Mouse (Mus musculus): Measurements from ENCODE around the gene Repin1. TPM values are rescaled to one million over a fixed set of nuclear protein-coding genes. Genes with fewer than 3 reads are reported as not detected.

Repin1 gene
- total RNA-seq, 2 experiments from 2014 or later = 24.3 to 27.7 TPM

Other genes with a start within 250 kb of the Repin1 start
- gene Krba1, start 198.3 kb upstream of the Repin1 start, total RNA-seq (2021) = 10 to 100 TPM; 27.3 to 30.8 TPM
- gene Zfp467, start 148.1 kb upstream of the Repin1 start, total RNA-seq (2021) = 10 to 100 TPM; 17.8 to 25.2 TPM
- 1 to 10 TPM in 1 of 2 experiments, under 1 TPM in 1; 0.62 to 1.2 TPM for gene Sspo, start 145.7 kb upstream of the Repin1 start, total RNA-seq (2021)
- gene Atp6v0e2, start 56.3 kb upstream of the Repin1 start, total RNA-seq (2021) = 10 to 100 TPM; 14.4 to 15.7 TPM
- gene Lrrc61, start 39.1 kb upstream of the Repin1 start, total RNA-seq (2021) = 10 to 100 TPM; 12.4 to 16.7 TPM
- gene Rarres2, start 21.1 kb upstream of the Repin1 start, total RNA-seq (2021) = 100 to 1,000 TPM in 1 of 2 experiments, 10 to 100 TPM in 1; 86.7 to 106 TPM
- not detected for gene Gm45021, start 4.3 kb upstream of the Repin1 start, total RNA-seq (2021)
- 1 to 10 TPM in 1 of 2 experiments, not detected in 1; 5.4 TPM for gene Gm44965, start 58 bp downstream of the Repin1 start, total RNA-seq (2021)
- 1 to 10 TPM; 5.8 to 5.9 TPM for gene Zfp775, start 8.2 kb downstream of the Repin1 start, total RNA-seq (2021)
- gene AI854703, start 32.9 kb downstream of the Repin1 start, total RNA-seq (2021) = under 1 TPM; 0.50 to 0.89 TPM
- 10 to 100 TPM; 11.0 to 14.0 TPM for gene Gimap8, start 53.4 kb downstream of the Repin1 start, total RNA-seq (2021)
- gene Gimap9, start 82.2 kb downstream of the Repin1 start, total RNA-seq (2021) = 1 to 10 TPM; 6.0 to 7.5 TPM
- gene Gimap4, start 90.7 kb downstream of the Repin1 start, total RNA-seq (2021) = 10 to 100 TPM; 46.9 to 57.4 TPM
- 10 to 100 TPM; 73.8 to 74.5 TPM for gene Gimap6, start 114.3 kb downstream of the Repin1 start, total RNA-seq (2021)
- gene Gm28053, start 124.7 kb downstream of the Repin1 start, total RNA-seq (2021) = 1 to 10 TPM; 5.0 to 6.6 TPM
- not detected for gene Gimap7, start 124.7 kb downstream of the Repin1 start, total RNA-seq (2021)
- gene Gimap1, start 145.2 kb downstream of the Repin1 start, total RNA-seq (2021) = 10 to 100 TPM; 19.1 to 20.3 TPM
- 10 to 100 TPM; 10.1 to 13.3 TPM for gene Gimap5, start 152.3 kb downstream of the Repin1 start, total RNA-seq (2021)
- under 1 TPM; 0.45 to 0.72 TPM for gene Gimap3, start 177.0 kb downstream of the Repin1 start, total RNA-seq (2021)
- 10 to 100 TPM; 22.4 to 27.5 TPM for gene Tmem176a, start 247.0 kb downstream of the Repin1 start, total RNA-seq (2021)
- 10 to 100 TPM; 72.1 to 81.8 TPM for gene Tmem176b, start 247.6 kb downstream of the Repin1 start, total RNA-seq (2021)